ENCODE assay signal across 17 mouse cellular contexts in genomic region chr13:46990376-46991011, GRCm38 (mm10). TPM values are rescaled to one million over a fixed set of nuclear protein-coding genes. Genes with fewer than 3 reads are reported as not detected.
DNase-seq lines count a peak whose midpoint lies in the region; ATAC-seq lines count a peak whose summit lies in the region.
"Had no signal": no experiment of that assay in that cellular context is flagged by ENCODE, and none has a peak within 500 bp of the region (broad histone marks: within the 10 kb centered on the region; RNA-seq: fewer than 3 reads in every experiment).

No protein-coding gene starts in this region.

- no peaks in the 10 kb centered on the region for H3K9me3 ChIP-seq in intestine, embryonic 16.5 days (ENCODE audit: control insufficient read depth, low read length)
- H3K9me3 ChIP-seq in forebrain, embryonic 14.5 days (replicated peaks; ENCODE audit: control insufficient read depth, low read length) = no peaks in the 10 kb centered on the region
- H3K9me3 ChIP-seq: embryonic facial prominence, embryonic 12.5 days; G1E; liver, embryonic 12.5 days had no signal

- peak; percentile 86 for ATAC-seq in intestine, embryonic 16.5 days
- ATAC-seq in forebrain, embryonic 14.5 days = no peak
- ATAC-seq: forebrain, postnatal 0 days; liver, embryonic 12.5 days; midbrain, embryonic 16.5 days had no signal

- peak; percentile 37 to 44 for DNase-seq in cerebellum, adult 18-20 months
- DNase-seq in cerebellum, postnatal 4 days (ENCODE audit: low spot score in 2 of 2) = no peak
- peak; percentile 53 for DNase-seq in 416B (ENCODE audit: low read depth)
- DNase-seq in lung, postnatal 36 days = peak; percentile 67
- DNase-seq in embryo, embryonic 11 days = no peak
- DNase-seq in forebrain, embryonic 14.5 days (ENCODE audit: low spot score) = no peak
- DNase-seq: adrenal gland, postnatal 14 days; forebrain, postnatal 0 days; gastrocnemius, postnatal 36 days; kidney, adult 9 months; kidney, postnatal 25 days; right cerebral cortex, postnatal 25 days had no signal

- no peak overlapping the region for H3K4me2 ChIP-seq in intestine, embryonic 16.5 days (ENCODE audit: low read depth, low read length)
- no peak overlapping the region for H3K4me2 ChIP-seq in forebrain, embryonic 14.5 days (ENCODE audit: low read length)
- H3K4me2 ChIP-seq: embryonic facial prominence, embryonic 12.5 days; liver, embryonic 12.5 days had no signal

- H3K4me1 ChIP-seq in intestine, embryonic 16.5 days (ENCODE audit: control insufficient read depth, insufficient read depth, low read length) = no peaks in the 10 kb centered on the region
- no peaks in the 10 kb centered on the region for H3K4me1 ChIP-seq in forebrain, embryonic 14.5 days (ENCODE audit: control insufficient read depth, insufficient read depth, low read length)
- H3K4me1 ChIP-seq: embryonic facial prominence, embryonic 12.5 days; liver, embryonic 12.5 days had no signal

- no peaks in the 10 kb centered on the region for H3K27me3 ChIP-seq in intestine, embryonic 16.5 days (replicated peaks; ENCODE audit: control insufficient read depth, insufficient read depth, low read length)
- no peaks in the 10 kb centered on the region for H3K27me3 ChIP-seq in forebrain, embryonic 14.5 days (replicated peaks; ENCODE audit: control insufficient read depth, insufficient read depth, low read length)
- H3K27me3 ChIP-seq: embryonic facial prominence, embryonic 12.5 days; liver, embryonic 12.5 days had no signal

- no peaks in the 10 kb centered on the region for H3K36me3 ChIP-seq in intestine, embryonic 16.5 days (ENCODE audit: control insufficient read depth, insufficient read depth, low read length)
- no peaks in the 10 kb centered on the region for H3K36me3 ChIP-seq in forebrain, embryonic 14.5 days (ENCODE audit: control insufficient read depth, insufficient read depth, low read length)
- H3K36me3 ChIP-seq: embryonic facial prominence, embryonic 12.5 days; G1E; liver, embryonic 12.5 days had no signal

- 27% methylated on average over 4 of the region's 4 CpGs for WGBS in intestine, embryonic 16.5 days
- 46% methylated on average over 4 of the region's 4 CpGs for WGBS in forebrain, embryonic 14.5 days

- H3K9ac ChIP-seq in intestine, embryonic 16.5 days (ENCODE audit: low read depth, low read length) = no peak overlapping the region
- H3K9ac ChIP-seq in forebrain, embryonic 14.5 days (ENCODE audit: low read length) = no peak overlapping the region
- H3K9ac ChIP-seq: embryonic facial prominence, embryonic 12.5 days; forebrain, postnatal 0 days; liver, embryonic 12.5 days had no signal

- H3K4me3 ChIP-seq in intestine, embryonic 16.5 days (ENCODE audit: low read length) = no peak overlapping the region
- H3K4me3 ChIP-seq in forebrain, embryonic 14.5 days (ENCODE audit: low read depth, low read length) = no peak overlapping the region
- H3K4me3 ChIP-seq: embryonic facial prominence, embryonic 12.5 days; liver, embryonic 12.5 days had no signal

- H3K27ac ChIP-seq in intestine, embryonic 16.5 days (ENCODE audit: low read length) = 0 out of 2 replicates have a peak overlapping the region, but pooled peaks have one; percentile 33
- no peak overlapping the region for H3K27ac ChIP-seq in forebrain, embryonic 14.5 days (ENCODE audit: low read depth, low read length)
- H3K27ac ChIP-seq: embryonic facial prominence, embryonic 12.5 days; liver, embryonic 12.5 days had no signal

RNA-seq across cellular contexts. Expression of gene Nhlrc1, which starts 24.2 kb away (rescaled TPM):
- 2.9 and 3.1 TPM in 2 replicates for polyA plus RNA-seq in intestine, embryonic 16.5 days (2015; fragmentation: Nextera tagmentation; extraction: Ambion mirVana)
- polyA plus RNA-seq in forebrain, embryonic 14.5 days (2014; fragmentation: Nextera tagmentation; extraction: Ambion mirVana) = 10.8 and 13.8 TPM in 2 replicates
- polyA plus RNA-seq: G1E had no signal

RNA-seq across cellular contexts. Expression of gene Kdm1b, which starts 52.8 kb away (rescaled TPM):
- polyA plus RNA-seq in intestine, embryonic 16.5 days (2015; fragmentation: Nextera tagmentation; extraction: Ambion mirVana) = 10.2 and 11.0 TPM in 2 replicates
- 19.7 and 21.2 TPM in 2 replicates for polyA plus RNA-seq in forebrain, embryonic 14.5 days (2014; fragmentation: Nextera tagmentation; extraction: Ambion mirVana)

RNA-seq across cellular contexts. Expression of gene Tpmt, which starts 54.0 kb away (rescaled TPM):
- 27.6 and 27.9 TPM in 2 replicates for polyA plus RNA-seq in intestine, embryonic 16.5 days (2015; fragmentation: Nextera tagmentation; extraction: Ambion mirVana)
- polyA plus RNA-seq in forebrain, embryonic 14.5 days (2014; fragmentation: Nextera tagmentation; extraction: Ambion mirVana) = 25.1 and 29.1 TPM in 2 replicates

Comparison
In these comparisons a context has a peak if more than half of its experiments do, and no peak if none do; other contexts are left out.
1. DNase-seq: peak in cerebellum, adult 18-20 months (2 of 2), 416B (single experiment) and lung, postnatal 36 days (single experiment); none in cerebellum, postnatal 4 days (0 of 2), embryo, embryonic 11 days (single experiment) and forebrain, embryonic 14.5 days (single experiment).